ENCODE assay signal across 13 mouse cellular contexts in the genomic region with DNA sequence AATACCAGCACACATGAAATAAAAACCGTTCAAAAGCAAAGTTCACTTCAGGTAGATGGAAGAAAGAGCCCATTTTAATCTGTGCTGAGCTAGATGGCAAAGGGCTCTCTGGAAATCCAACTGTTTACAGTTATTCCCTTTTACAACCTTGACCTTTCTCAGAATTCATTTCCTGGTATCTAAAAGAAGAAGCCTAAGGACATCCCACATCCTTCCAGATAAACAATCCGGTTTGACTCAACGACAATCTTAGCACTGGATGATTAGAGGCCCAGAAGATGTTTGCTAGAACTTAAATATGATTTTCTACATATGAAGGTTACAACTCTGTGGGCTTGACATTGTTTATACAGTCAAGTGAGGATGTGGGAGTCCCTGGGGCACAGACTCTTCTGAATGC.
A peak's percentile ranks its signal among the peaks of the same experiment; 100 is the strongest.
DNase-seq lines count a peak whose midpoint lies in the region; ATAC-seq and TF ChIP-seq lines count a peak whose summit lies in the region.
"Had no signal": no experiment of that assay in that cellular context is flagged by ENCODE, and none has a peak within 500 bp of the region (broad histone marks: within the 10 kb centered on the region; RNA-seq: fewer than 3 reads in every experiment).

No protein-coding gene starts in this region.

- TF ChIP-seq CTCF in layer of hippocampus, adult 2 months (conservative IDR thresholded peaks at IDR 0.05): no peak

- no peak overlapping the region for H3K4me2 ChIP-seq in heart, embryonic 12.5 days
- no peak overlapping the region for H3K4me2 ChIP-seq in embryonic facial prominence, embryonic 12.5 days (replicated peaks)
- H3K4me2 ChIP-seq in intestine, embryonic 16.5 days (ENCODE audit: low read depth, low read length): no peak overlapping the region

- H3K9ac ChIP-seq in heart, embryonic 12.5 days: no peak overlapping the region
- H3K9ac ChIP-seq in embryonic facial prominence, embryonic 12.5 days: no peak overlapping the region
- H3K9ac ChIP-seq in intestine, embryonic 16.5 days (ENCODE audit: low read depth, low read length): no peak overlapping the region

- no peaks in the 10 kb centered on the region for H3K36me3 ChIP-seq in heart, embryonic 12.5 days
- H3K36me3 ChIP-seq in embryonic facial prominence, embryonic 12.5 days: no peaks in the 10 kb centered on the region
- no peaks in the 10 kb centered on the region for H3K36me3 ChIP-seq in intestine, embryonic 16.5 days (ENCODE audit: control insufficient read depth, insufficient read depth, low read length)

- H3K4me1 ChIP-seq in heart, embryonic 12.5 days (replicated peaks): peaks cover 27% of the 10 kb centered on the region
- H3K4me1 ChIP-seq in embryonic facial prominence, embryonic 12.5 days: peaks cover 23% of the 10 kb centered on the region
- H3K4me1 ChIP-seq in intestine, embryonic 16.5 days (ENCODE audit: control insufficient read depth, insufficient read depth, low read length): peaks cover 9% of the 10 kb centered on the region; the same call in 1 of the 2 replicates

- H3K4me3 ChIP-seq in heart, embryonic 12.5 days: no peak overlapping the region
- no peak overlapping the region for H3K4me3 ChIP-seq in layer of hippocampus, adult 2 months
- H3K4me3 ChIP-seq in embryonic facial prominence, embryonic 12.5 days: no peak overlapping the region
- H3K4me3 ChIP-seq in intestine, embryonic 16.5 days (ENCODE audit: low read length): no peak overlapping the region
- H3K4me3 ChIP-seq: megakaryocyte, embryonic 14.5 days had no signal

- H3K27ac ChIP-seq in heart, embryonic 12.5 days (ENCODE audit: poor library complexity, severe bottlenecking): peak overlapping the region; percentile 46; the same call in 1 of the 2 replicates
- H3K27ac ChIP-seq in layer of hippocampus, adult 2 months: peak overlapping the region; percentile 21; the same call in 1 of the 2 replicates
- H3K27ac ChIP-seq in embryonic facial prominence, embryonic 12.5 days: peak overlapping the region; percentile 82
- H3K27ac ChIP-seq in intestine, embryonic 16.5 days (ENCODE audit: low read length): peak overlapping the region; percentile 30

- no peaks in the 10 kb centered on the region for H3K9me3 ChIP-seq in heart, embryonic 12.5 days (replicated peaks)
- no peaks in the 10 kb centered on the region for H3K9me3 ChIP-seq in embryonic facial prominence, embryonic 12.5 days
- no peaks in the 10 kb centered on the region for H3K9me3 ChIP-seq in intestine, embryonic 16.5 days (ENCODE audit: control insufficient read depth, low read length)

- no peak for DNase-seq in heart, postnatal 4 days
- no peak for DNase-seq in layer of hippocampus, adult 2 months (ENCODE audit: low spot score in 2 of 2)
- DNase-seq in layer of hippocampus, adult 11-12 months (ENCODE audit: low spot score): no peak
- DNase-seq: adrenal gland, postnatal 36 days; cerebellum, adult 9-11 months; right cerebral cortex, postnatal 14 days had no signal

- 64% methylated on average over 3 of the region's 3 CpGs for WGBS in heart, embryonic 12.5 days
- 86% methylated on average over 3 of the region's 3 CpGs for WGBS in embryonic facial prominence, embryonic 12.5 days
- 56% methylated on average over 3 of the region's 3 CpGs for WGBS in intestine, embryonic 16.5 days

- ATAC-seq in heart, embryonic 12.5 days (ENCODE audit: insufficient number of reproducible peaks, low FRiP score): no peak
- ATAC-seq in embryonic facial prominence, embryonic 12.5 days (ENCODE audit: insufficient number of reproducible peaks, insufficient read depth, low FRiP score, low TSS enrichment): no peak
- ATAC-seq in intestine, embryonic 16.5 days: no peak
- no peak for ATAC-seq in megakaryocyte progenitor cell, adult 5-6 weeks (replicated peaks; ENCODE audit: poor library complexity)
- no peak for ATAC-seq in megakaryocyte-erythroid progenitor cell, adult 5-6 weeks (replicated peaks; ENCODE audit: low FRiP score, low TSS enrichment, poor library complexity, severe bottlenecking)
- ATAC-seq: Patski had no signal

- peaks cover 3% of the 10 kb centered on the region for H3K27me3 ChIP-seq in heart, embryonic 12.5 days (replicated peaks)
- no peaks in the 10 kb centered on the region for H3K27me3 ChIP-seq in embryonic facial prominence, embryonic 12.5 days
- H3K27me3 ChIP-seq in intestine, embryonic 16.5 days (replicated peaks; ENCODE audit: control insufficient read depth, insufficient read depth, low read length): no peaks in the 10 kb centered on the region
- H3K27me3 ChIP-seq: Patski had no signal

Comparison
In these comparisons a context has a peak if more than half of its experiments do, and no peak if none do; other contexts are left out.
1. H3K27ac ChIP-seq: peak in every context shown above with its lines; median percentile 82 in embryonic facial prominence, embryonic 12.5 days; 46 in heart, embryonic 12.5 days; 30 in intestine, embryonic 16.5 days; 21 in layer of hippocampus, adult 2 months.